Mouse (Mus musculus) neural tube, embryonic 10.5 days (tissue): Measurements from ENCODE around the gene Tmem262.

Source experiments
- DNase-seq: peaks from one replicate; pipeline ENCODE4 v3.0.0-alpha.2; 2017; ENCODE audit warnings: low spot score; ENCODE audit errors: extremely low spot score

Gene Tmem262

GRCm38 (mm10) chr19:6101186-6101585, 21.4 kb downstream of the Tmem262 start:
- no peak for DNase-seq

- DNase-seq: no peak
Measured at GRCm38 (mm10) chr19:6102169-6102853, 22.5 kb downstream of the Tmem262 start.

- DNase-seq: no peak
Measured at GRCm38 (mm10) chr19:6104476-6104875, 24.6 kb downstream of the Tmem262 start.

DNA sequence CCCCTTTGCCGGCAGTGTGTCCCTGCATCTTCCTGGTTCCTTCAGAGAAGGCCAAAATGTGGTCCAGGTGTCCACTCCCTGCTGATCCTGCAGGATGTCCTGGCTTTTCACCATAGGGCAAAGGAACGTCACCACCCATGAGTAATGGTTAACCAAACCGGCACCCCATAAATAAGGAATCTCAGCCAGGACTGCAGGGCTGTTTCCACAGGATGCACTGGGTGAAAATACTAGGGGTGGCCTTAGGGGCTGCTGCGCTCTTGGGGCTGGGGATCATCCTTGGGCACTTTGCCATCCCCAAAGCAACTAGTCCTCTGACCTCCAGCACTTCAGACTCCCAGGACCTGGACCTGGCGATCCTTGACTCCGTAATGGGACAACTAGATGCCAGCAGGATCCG, 25.8 kb downstream of the Tmem262 start, which contains the start of gene Naaladl1:
Naaladl1 (plus strand) TSS at position 197 of the 400 bp plus-strand sequence.
- DNase-seq: no peak

DNA sequence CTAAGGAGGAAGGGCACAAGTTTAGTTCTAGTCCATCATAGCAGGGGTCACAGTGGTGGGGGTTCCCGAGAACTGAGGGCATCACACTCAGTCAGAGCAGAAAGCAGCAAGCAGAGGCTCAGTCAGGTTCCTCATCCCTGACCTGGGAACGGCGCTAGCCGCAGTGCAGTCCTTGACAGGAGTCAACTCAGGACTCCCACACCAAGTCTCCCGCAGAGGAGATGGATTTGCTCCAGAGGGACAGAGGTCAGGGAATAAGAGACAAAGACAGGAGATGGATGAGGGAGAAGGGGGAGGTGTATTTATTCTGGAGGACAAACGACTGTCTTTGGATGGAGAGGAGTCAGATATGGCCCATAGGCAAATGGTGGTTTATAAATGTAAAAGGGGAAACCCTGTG, 33.3 kb downstream of the Tmem262 start:
- no peak for DNase-seq

DNA sequence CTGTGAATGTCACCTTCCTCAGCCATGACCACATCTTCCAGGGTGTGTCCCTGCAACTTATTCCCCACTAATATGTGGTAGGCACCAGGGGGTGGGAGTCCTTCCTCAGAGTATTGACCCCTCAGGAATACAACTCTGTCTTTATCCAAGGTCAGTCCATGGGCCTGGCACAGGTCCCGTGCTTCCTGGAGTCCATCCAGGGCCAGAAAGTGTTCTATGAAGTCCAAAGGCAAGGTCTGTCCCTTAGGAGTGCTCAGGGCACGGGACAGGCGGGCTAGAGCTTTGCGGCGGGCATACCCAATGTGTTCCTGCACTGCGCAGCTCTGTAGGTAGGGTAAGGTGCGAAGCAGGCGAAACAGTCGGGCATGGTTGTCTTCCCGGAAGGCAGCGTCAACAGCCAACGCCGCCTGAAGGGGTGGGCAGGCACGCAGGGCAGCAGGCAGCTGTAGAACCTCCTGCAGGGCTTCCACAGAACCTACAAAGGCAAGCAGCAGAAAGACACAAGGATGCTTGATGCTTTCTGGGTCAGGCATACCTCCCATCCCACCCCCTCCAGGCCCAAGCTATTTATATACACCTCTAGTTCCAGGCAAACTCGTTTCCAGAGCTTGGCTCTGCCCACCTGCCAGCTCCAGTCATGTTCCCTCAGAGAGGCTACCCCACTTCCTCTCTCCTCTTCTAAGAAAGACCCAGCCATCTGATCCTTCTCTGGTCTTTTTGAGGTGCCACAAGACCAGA, 36.4 kb downstream of the Tmem262 start:
- no peak for DNase-seq

- DNase-seq: no peak
Measured at GRCm38 (mm10) chr19:6117346-6117985, 37.6 kb downstream of the Tmem262 start.

DNA sequence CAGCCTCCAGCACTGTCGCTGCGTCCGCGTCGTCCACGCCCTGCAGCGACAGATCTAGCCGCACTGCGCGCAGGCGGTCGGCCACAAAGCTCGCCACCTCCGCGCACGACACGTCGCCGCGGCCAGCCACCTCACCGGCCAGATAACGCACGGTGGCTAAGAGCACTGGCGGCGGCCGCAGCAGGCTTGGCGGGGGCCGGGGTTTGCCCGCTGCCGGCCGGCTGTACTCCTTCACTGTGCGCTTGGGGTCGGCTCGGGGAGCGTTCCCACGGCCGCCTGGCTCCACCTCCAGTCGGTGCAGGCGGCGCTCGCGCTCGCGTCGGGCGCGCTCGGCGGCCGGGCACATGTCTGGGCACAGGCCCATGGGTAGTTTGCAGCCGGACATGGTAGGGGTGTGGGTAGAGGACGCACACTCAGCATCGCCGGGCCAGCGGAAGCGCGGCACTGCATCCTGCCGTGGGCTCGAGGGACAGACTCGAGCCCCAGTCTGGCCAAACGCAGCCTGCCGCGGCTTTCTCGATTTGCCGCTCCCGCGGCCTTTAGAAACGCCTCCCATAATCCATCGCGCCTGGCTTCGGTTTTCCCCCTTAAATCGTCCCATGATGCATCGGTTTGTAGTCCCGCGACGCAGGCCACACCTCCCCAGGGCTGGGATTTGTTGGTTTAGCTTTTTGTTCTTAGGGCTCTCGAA, 38.3 kb downstream of the Tmem262 start, which contains the start of gene Sac3d1:
Sac3d1 (minus strand) TSS at position 665 of the 691 bp plus-strand sequence.
- DNase-seq: peak; percentile 89

DNA sequence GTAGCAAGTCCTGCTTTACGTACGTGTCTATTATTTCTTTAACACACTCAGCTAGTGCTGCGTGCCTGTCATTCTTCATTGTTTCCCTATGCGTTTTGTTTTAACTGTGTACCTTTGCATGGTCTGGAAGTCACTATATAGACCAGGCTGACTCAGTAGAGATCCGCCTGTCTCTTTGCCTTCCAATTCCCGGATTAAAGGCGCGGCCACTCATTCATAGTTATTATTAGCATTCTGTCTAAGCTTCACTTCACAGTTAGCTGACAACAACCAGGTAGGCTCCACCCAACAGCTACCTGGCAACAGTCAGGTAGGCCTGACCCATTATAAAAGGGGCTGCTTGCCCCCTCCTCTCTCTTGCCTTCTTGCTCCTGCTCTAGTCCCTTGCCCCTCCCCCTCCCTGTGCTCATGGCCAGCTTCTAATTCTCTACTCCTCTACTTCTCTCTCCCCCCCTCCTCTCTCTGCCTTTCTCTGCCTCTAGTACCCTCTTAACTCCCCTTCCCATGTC, 38.9 kb downstream of the Tmem262 start:
- DNase-seq: no peak

DNA sequence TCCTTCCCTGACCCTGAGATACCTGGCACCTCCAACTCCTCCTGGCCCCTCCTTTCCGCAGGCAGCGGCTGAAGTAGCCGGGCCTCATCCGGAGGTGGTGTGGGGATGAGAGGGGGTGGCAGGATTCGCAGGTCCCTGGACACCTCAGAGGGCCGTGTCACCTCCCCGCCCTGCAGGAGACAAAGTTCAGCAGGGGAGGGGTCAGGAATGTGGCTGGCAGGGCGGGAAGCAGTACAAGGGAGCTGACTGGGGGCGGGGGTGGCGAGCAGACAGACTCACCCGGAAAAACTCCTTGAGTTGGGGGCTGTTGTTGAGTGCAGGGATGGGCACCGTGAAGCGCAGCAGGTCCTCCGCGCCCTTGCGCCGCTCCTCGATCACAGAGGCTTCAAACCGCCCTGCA, 41.9 kb downstream of the Tmem262 start:
- no peak for DNase-seq

DNA sequence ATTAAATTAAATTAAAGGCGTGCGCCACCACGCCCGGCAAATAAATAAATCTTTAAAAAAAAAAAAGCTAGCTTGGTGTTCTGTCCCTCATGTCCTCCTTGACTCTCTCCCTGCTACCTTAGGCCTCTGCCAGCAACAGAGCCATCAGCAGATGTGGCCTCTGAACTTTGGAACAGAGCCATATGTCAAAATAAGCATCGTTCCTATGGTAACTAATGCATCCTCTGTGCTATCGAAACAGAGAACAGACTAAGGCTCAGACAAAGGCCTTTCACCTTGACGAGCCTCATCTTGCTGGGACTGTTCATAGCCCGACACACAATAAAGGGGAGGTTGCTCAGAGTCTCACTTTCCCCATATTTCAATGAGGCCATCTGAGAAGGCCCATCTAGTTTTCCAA, 43.5 kb downstream of the Tmem262 start:
- DNase-seq: peak; percentile 41

GRCm38 (mm10) chr19:6124898-6125297, 45.1 kb downstream of the Tmem262 start:
- DNase-seq: no peak

DNA sequence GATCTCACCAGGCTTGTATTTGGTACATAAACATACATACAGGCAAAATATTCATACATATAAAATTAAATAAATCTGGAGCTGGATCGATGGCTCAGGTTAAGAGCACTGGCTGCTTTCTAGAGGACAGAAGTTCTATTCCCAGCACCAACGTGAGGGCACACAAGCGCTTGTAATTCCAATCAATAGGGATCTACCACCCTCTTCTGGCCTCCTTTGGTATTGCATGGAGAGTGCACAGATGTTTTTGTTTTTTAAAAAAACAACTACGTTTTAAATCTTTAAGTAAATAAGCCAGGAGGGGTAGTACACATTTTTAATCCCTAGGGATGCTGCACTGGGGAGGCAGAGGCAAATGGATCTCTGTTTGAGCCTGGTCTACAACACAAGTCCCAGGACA, 46.5 kb downstream of the Tmem262 start:
- DNase-seq: peak; percentile 50

GRCm38 (mm10) chr19:6126789-6127580, 47.2 kb downstream of the Tmem262 start:
- DNase-seq: no peak

DNA sequence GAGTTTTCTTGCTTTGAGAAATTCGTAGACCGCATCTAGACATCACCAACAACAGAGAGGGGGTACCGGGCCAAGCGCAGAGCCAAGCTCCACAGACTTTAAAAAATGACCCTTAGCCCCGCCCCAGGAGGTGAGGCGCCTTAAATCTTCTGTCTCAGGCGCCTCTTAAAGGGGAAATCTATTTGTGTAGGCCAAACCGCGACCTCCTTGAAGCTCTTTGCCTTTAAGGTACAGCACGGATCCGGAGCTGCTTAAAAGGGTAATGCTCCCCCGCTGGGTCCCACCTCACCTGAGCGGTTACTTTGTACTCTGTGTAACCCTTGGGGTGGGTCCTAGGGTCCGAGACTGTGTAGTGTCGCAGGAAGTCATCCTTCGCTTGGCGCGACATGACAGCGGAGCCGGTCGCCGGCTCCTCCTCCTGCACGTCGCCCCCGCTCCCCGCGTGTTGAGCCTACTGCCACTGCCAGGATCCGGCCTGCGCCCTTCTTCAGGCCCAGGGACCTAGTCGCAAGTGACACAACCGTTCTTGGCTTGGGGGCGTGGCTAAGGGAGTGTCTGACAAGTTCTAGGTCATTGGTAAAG, 48.0 kb downstream of the Tmem262 start, which contains the start of gene Snx15:
Snx15 (minus strand) TSS at position 545 of the 582 bp plus-strand sequence.
- DNase-seq: peak; percentile 91
